Mouse (Mus musculus): Measurements from ENCODE around the gene Trp73.

- TF ChIP-seq CTCF (IDR thresholded peaks at IDR 0.05; ENCODE audit: low read depth, low read length), result no peak
- no peak for TF ChIP-seq GATA1 (IDR thresholded peaks at IDR 0.05; ENCODE audit: borderline replicate concordance, low read length)
- no peak for TF ChIP-seq TAL1 (conservative IDR thresholded peaks at IDR 0.05; ENCODE audit: low read depth, low read length)
- TF ChIP-seq POLR2AphosphoS5 (IDR thresholded peaks at IDR 0.05; ENCODE audit: insufficient replicate concordance, low read depth, low read length), result no peak
- TF ChIP-seq GATA2 (IDR thresholded peaks at IDR 0.05; ENCODE audit: borderline replicate concordance, low read depth, low read length), result no peak
Measured at GRCm38 (mm10) chr4:154154104-154154503, 14.1 kb upstream of the Trp73 start.
